In genomic region chr6:52182793-52183192, GRCm38 (mm10) we compare ENCODE assay signal across 16 mouse cellular contexts. TPM values are rescaled to one million over a fixed set of nuclear protein-coding genes. Genes with fewer than 3 reads are reported as not detected.
DNase-seq lines count a peak whose midpoint lies in the region; ATAC-seq and TF ChIP-seq lines count a peak whose summit lies in the region.
"Had no signal": no experiment of that assay in that cellular context is flagged by ENCODE, and none has a peak within 500 bp of the region (broad histone marks: within the 10 kb centered on the region; RNA-seq: fewer than 3 reads in every experiment).

No protein-coding gene starts in this region.

- ATAC-seq in liver, embryonic 12.5 days, result no peak
- ATAC-seq in intestine, embryonic 14.5 days (replicated peaks; ENCODE audit: low FRiP score, low TSS enrichment, low read depth), result no peak
- no peak for ATAC-seq in stomach, embryonic 14.5 days (ENCODE audit: insufficient number of reproducible peaks, insufficient read depth, low FRiP score, low read depth)
- ATAC-seq: forebrain, embryonic 16.5 days had no signal

- H3K36me3 ChIP-seq in liver, embryonic 12.5 days, result no peaks in the 10 kb centered on the region
- H3K36me3 ChIP-seq in intestine, embryonic 14.5 days (ENCODE audit: control insufficient read depth, insufficient read depth, low read length), result peaks cover 12% of the 10 kb centered on the region; the same call in 1 of the 2 replicates
- H3K36me3 ChIP-seq in stomach, embryonic 14.5 days (ENCODE audit: control insufficient read depth, insufficient read depth, low read length), result peaks cover 5% of the 10 kb centered on the region; the same call in 1 of the 2 replicates
- no peaks in the 10 kb centered on the region for H3K36me3 ChIP-seq in forebrain, embryonic 10.5 days (replicated peaks)
- H3K36me3 ChIP-seq: embryonic facial prominence, embryonic 15.5 days had no signal

- TF ChIP-seq POLR2A in embryonic fibroblast, embryonic 13.5 days (IDR thresholded peaks at IDR 0.05; ENCODE audit: low read depth, low read length), result no peak

- no peak overlapping the region for H3K9ac ChIP-seq in liver, embryonic 12.5 days
- no peak overlapping the region for H3K9ac ChIP-seq in intestine, embryonic 14.5 days (ENCODE audit: low read length)
- no peak overlapping the region for H3K9ac ChIP-seq in stomach, embryonic 14.5 days (replicated peaks; ENCODE audit: low read depth, low read length)
- H3K9ac ChIP-seq: embryonic facial prominence, embryonic 15.5 days had no signal

- peak overlapping the region; percentile 49; the same call in 1 of the 2 replicates for H3K27ac ChIP-seq in liver, embryonic 12.5 days
- peak overlapping the region; percentile 67; the same call in 1 of the 2 replicates for H3K27ac ChIP-seq in embryonic fibroblast, embryonic 13.5 days (ENCODE audit: insufficient read depth, low read length)
- H3K27ac ChIP-seq in intestine, embryonic 14.5 days (ENCODE audit: low read depth), result peak overlapping the region; percentile 82
- H3K27ac ChIP-seq in stomach, embryonic 14.5 days (ENCODE audit: low read length), result peak overlapping the region; percentile 98
- no peak overlapping the region for H3K27ac ChIP-seq in forebrain, embryonic 10.5 days
- H3K27ac ChIP-seq: embryonic facial prominence, embryonic 15.5 days had no signal

- no peaks in the 10 kb centered on the region for H3K9me3 ChIP-seq in liver, embryonic 12.5 days (replicated peaks)
- no peaks in the 10 kb centered on the region for H3K9me3 ChIP-seq in intestine, embryonic 14.5 days (ENCODE audit: control insufficient read depth, low read length)
- H3K9me3 ChIP-seq in stomach, embryonic 14.5 days (ENCODE audit: control insufficient read depth, low read depth, low read length), result no peaks in the 10 kb centered on the region
- H3K9me3 ChIP-seq in forebrain, embryonic 10.5 days, result no peaks in the 10 kb centered on the region
- H3K9me3 ChIP-seq: embryonic facial prominence, embryonic 15.5 days had no signal

- H3K4me2 ChIP-seq in liver, embryonic 12.5 days, result peak overlapping the region; percentile 29; the same call in 1 of the 2 replicates
- H3K4me2 ChIP-seq in intestine, embryonic 14.5 days (ENCODE audit: low read length), result peak overlapping the region; percentile 38
- peak overlapping the region; percentile 8; the same call in 1 of the 2 replicates for H3K4me2 ChIP-seq in stomach, embryonic 14.5 days (replicated peaks; ENCODE audit: low read depth, low read length)
- H3K4me2 ChIP-seq: embryonic facial prominence, embryonic 15.5 days; midbrain, embryonic 11.5 days had no signal

- H3K4me1 ChIP-seq in liver, embryonic 12.5 days, result peaks cover 13% of the 10 kb centered on the region; the same call in 1 of the 2 replicates
- peaks cover 5% of the 10 kb centered on the region for H3K4me1 ChIP-seq in embryonic fibroblast, embryonic 13.5 days (ENCODE audit: control insufficient read depth, insufficient read depth, low read length)
- H3K4me1 ChIP-seq in intestine, embryonic 14.5 days (replicated peaks; ENCODE audit: control insufficient read depth, insufficient read depth, low read length), result peaks cover 70% of the 10 kb centered on the region
- peaks cover 71% of the 10 kb centered on the region for H3K4me1 ChIP-seq in stomach, embryonic 14.5 days (ENCODE audit: control insufficient read depth, insufficient read depth, low read length)
- no peaks in the 10 kb centered on the region for H3K4me1 ChIP-seq in forebrain, embryonic 10.5 days
- H3K4me1 ChIP-seq: embryonic facial prominence, embryonic 15.5 days had no signal

- 32% methylated on average over 1 of the region's 1 CpGs for WGBS in liver, embryonic 12.5 days (ENCODE audit: insufficient replicate concordance)
- WGBS in intestine, embryonic 14.5 days, result 41% methylated on average over 1 of the region's 1 CpGs
- 69% methylated on average over 1 of the region's 1 CpGs for WGBS in stomach, embryonic 14.5 days
- 0% methylated on average over 1 of the region's 1 CpGs for WGBS in forebrain, embryonic 10.5 days

- no peak for DNase-seq in liver
- no peak for DNase-seq in intestine, embryonic 14.5 days (ENCODE audit: low spot score)
- DNase-seq in forebrain, embryonic 10.5 days (ENCODE audit: extremely low spot score, low spot score), result no peak
- no peak for DNase-seq in adrenal gland, postnatal 25 days
- DNase-seq: cerebellum, postnatal 14 days; gastrocnemius, postnatal 10 days; thymus, postnatal 14 days had no signal

- H3K27me3 ChIP-seq in liver, embryonic 12.5 days (replicated peaks), result peaks cover 100% of the 10 kb centered on the region
- no peaks in the 10 kb centered on the region for H3K27me3 ChIP-seq in intestine, embryonic 14.5 days (replicated peaks; ENCODE audit: control insufficient read depth, insufficient read depth, low read length)
- no peaks in the 10 kb centered on the region for H3K27me3 ChIP-seq in stomach, embryonic 14.5 days (ENCODE audit: control insufficient read depth, insufficient read depth, low read length)
- peaks cover 100% of the 10 kb centered on the region for H3K27me3 ChIP-seq in forebrain, embryonic 10.5 days (ENCODE audit: poor library complexity, severe bottlenecking)
- H3K27me3 ChIP-seq: Patski had no signal

- no peak overlapping the region for H3K4me3 ChIP-seq in liver, embryonic 12.5 days
- peak overlapping the region; percentile 24 for H3K4me3 ChIP-seq in embryonic fibroblast, embryonic 13.5 days (ENCODE audit: insufficient read depth, low read length)
- no peak overlapping the region for H3K4me3 ChIP-seq in intestine, embryonic 14.5 days (ENCODE audit: low read depth, low read length)
- no peak overlapping the region for H3K4me3 ChIP-seq in stomach, embryonic 14.5 days (ENCODE audit: low read depth, low read length)
- H3K4me3 ChIP-seq in forebrain, embryonic 10.5 days, result no peak overlapping the region
- H3K4me3 ChIP-seq: embryonic facial prominence, embryonic 15.5 days had no signal

- no peak for TF ChIP-seq CTCF in embryonic fibroblast, embryonic 13.5 days (IDR thresholded peaks at IDR 0.05; ENCODE audit: borderline replicate concordance, insufficient read depth, low read length)

RNA-seq across cellular contexts. Expression of gene 5730596B20Rik, which starts 5.5 kb away (rescaled TPM):
- polyA plus RNA-seq in liver, embryonic 12.5 days (2016; fragmentation: Nextera tagmentation; extraction: Ambion mirVana), result 0.29 TPM in 2 replicates
- 0.23 TPM in 1 of 2 replicates, not detected in the other for polyA plus RNA-seq in embryonic fibroblast, embryonic 13.5 days (2011; ENCODE audit: insufficient read length, low read depth, missing spikeins)
- 2.5 and 2.8 TPM in 2 replicates for polyA plus RNA-seq in intestine, embryonic 14.5 days (2014; fragmentation: Nextera tagmentation; extraction: Ambion mirVana)
- polyA plus RNA-seq in stomach, embryonic 14.5 days (2014; fragmentation: Nextera tagmentation; extraction: Ambion mirVana), result 4.4 and 4.7 TPM in 2 replicates
- not detected in 2 replicates for polyA plus RNA-seq in forebrain, embryonic 10.5 days (2016; fragmentation: Nextera tagmentation; extraction: Ambion mirVana)
- 0.29 and 0.55 TPM in 2 replicates for total RNA-seq in adrenal gland, postnatal 25 days (2021)
- total RNA-seq: heart, postnatal 25 days; left cerebral cortex, postnatal 14 days had no signal
- polyA plus RNA-seq: embryonic facial prominence, embryonic 15.5 days; forebrain, embryonic 16.5 days; midbrain, embryonic 11.5 days had no signal

RNA-seq across cellular contexts. Expression of gene Hoxa4, which starts 8.8 kb away (rescaled TPM):
- polyA plus RNA-seq in liver, embryonic 12.5 days (2016; fragmentation: Nextera tagmentation; extraction: Ambion mirVana), result 0.79 and 0.92 TPM in 2 replicates
- 3.0 and 4.2 TPM in 2 replicates for polyA plus RNA-seq in embryonic fibroblast, embryonic 13.5 days (2011; ENCODE audit: insufficient read length, low read depth, missing spikeins)
- polyA plus RNA-seq in intestine, embryonic 14.5 days (2014; fragmentation: Nextera tagmentation; extraction: Ambion mirVana), result 7.5 and 7.7 TPM in 2 replicates
- 6.7 and 6.8 TPM in 2 replicates for polyA plus RNA-seq in stomach, embryonic 14.5 days (2014; fragmentation: Nextera tagmentation; extraction: Ambion mirVana)
- not detected in 2 replicates for polyA plus RNA-seq in forebrain, embryonic 10.5 days (2016; fragmentation: Nextera tagmentation; extraction: Ambion mirVana)
- 3.7 and 3.8 TPM in 2 replicates for total RNA-seq in adrenal gland, postnatal 25 days (2021)
- total RNA-seq: left cerebral cortex, postnatal 14 days had no signal
- polyA plus RNA-seq: forebrain, embryonic 16.5 days; midbrain, embryonic 11.5 days had no signal

RNA-seq across cellular contexts. Expression of gene Hoxa2, which starts 18.2 kb away (rescaled TPM):
- 1.4 TPM in 2 replicates for polyA plus RNA-seq in liver, embryonic 12.5 days (2016; fragmentation: Nextera tagmentation; extraction: Ambion mirVana)
- 4.3 and 4.8 TPM in 2 replicates for polyA plus RNA-seq in embryonic fibroblast, embryonic 13.5 days (2011; ENCODE audit: insufficient read length, low read depth, missing spikeins)
- 10.1 and 10.8 TPM in 2 replicates for polyA plus RNA-seq in intestine, embryonic 14.5 days (2014; fragmentation: Nextera tagmentation; extraction: Ambion mirVana)
- 17.4 and 18.5 TPM in 2 replicates for polyA plus RNA-seq in stomach, embryonic 14.5 days (2014; fragmentation: Nextera tagmentation; extraction: Ambion mirVana)
- polyA plus RNA-seq in forebrain, embryonic 10.5 days (2016; fragmentation: Nextera tagmentation; extraction: Ambion mirVana), result not detected in 2 replicates
- 2.5 and 2.8 TPM in 2 replicates for total RNA-seq in adrenal gland, postnatal 25 days (2021)
- total RNA-seq: left cerebral cortex, postnatal 14 days had no signal
- polyA plus RNA-seq: forebrain, embryonic 16.5 days had no signal

RNA-seq across cellular contexts. Expression of gene Hoxa5, which starts 21.6 kb away (rescaled TPM):
- 2.1 and 3.1 TPM in 2 replicates for polyA plus RNA-seq in liver, embryonic 12.5 days (2016; fragmentation: Nextera tagmentation; extraction: Ambion mirVana)
- polyA plus RNA-seq in embryonic fibroblast, embryonic 13.5 days (2011; ENCODE audit: insufficient read length, low read depth, missing spikeins), result 11.9 and 18.6 TPM in 2 replicates
- 30.1 and 34.1 TPM in 2 replicates for polyA plus RNA-seq in intestine, embryonic 14.5 days (2014; fragmentation: Nextera tagmentation; extraction: Ambion mirVana)
- 24.4 and 27.1 TPM in 2 replicates for polyA plus RNA-seq in stomach, embryonic 14.5 days (2014; fragmentation: Nextera tagmentation; extraction: Ambion mirVana)
- not detected in 2 replicates for polyA plus RNA-seq in forebrain, embryonic 10.5 days (2016; fragmentation: Nextera tagmentation; extraction: Ambion mirVana)
- total RNA-seq in adrenal gland, postnatal 25 days (2021), result 12.8 and 15.0 TPM in 2 replicates
- total RNA-seq: left cerebral cortex, postnatal 14 days had no signal
- polyA plus RNA-seq: forebrain, embryonic 16.5 days; midbrain, embryonic 11.5 days had no signal

RNA-seq across cellular contexts. Expression of gene Hoxa1, which starts 24.7 kb away (rescaled TPM):
- polyA plus RNA-seq in liver, embryonic 12.5 days (2016; fragmentation: Nextera tagmentation; extraction: Ambion mirVana), result 1.0 and 1.1 TPM in 2 replicates
- 2.4 and 3.0 TPM in 2 replicates for polyA plus RNA-seq in embryonic fibroblast, embryonic 13.5 days (2011; ENCODE audit: insufficient read length, low read depth, missing spikeins)
- polyA plus RNA-seq in intestine, embryonic 14.5 days (2014; fragmentation: Nextera tagmentation; extraction: Ambion mirVana), result 1.2 and 1.4 TPM in 2 replicates
- polyA plus RNA-seq in stomach, embryonic 14.5 days (2014; fragmentation: Nextera tagmentation; extraction: Ambion mirVana), result 2.1 and 3.0 TPM in 2 replicates
- polyA plus RNA-seq in forebrain, embryonic 10.5 days (2016; fragmentation: Nextera tagmentation; extraction: Ambion mirVana), result not detected in 2 replicates
- total RNA-seq in adrenal gland, postnatal 25 days (2021), result 0.76 TPM in 1 of 2 replicates, not detected in the other
- total RNA-seq: left cerebral cortex, postnatal 14 days had no signal
- polyA plus RNA-seq: forebrain, embryonic 16.5 days had no signal
